Mouse (Mus musculus) stomach, postnatal 0 days (tissue): Measurements from ENCODE around the gene Phgr1.

Source experiments
- CTCF ChIP-seq: IDR thresholded peaks from 2 replicates; pipeline ENCODE4 v1.5.1; 2016; ENCODE audit warnings: antibody characterized with exemption, low read depth, mild to moderate bottlenecking, moderate library complexity
- EP300 ChIP-seq: optimal IDR thresholded peaks from 2 replicates; pipeline ENCODE3; 2016; ENCODE audit warnings: antibody characterized with exemption

GRCm38 (mm10) chr2:118759828-118760227, 12.7 kb upstream of the Phgr1 start:
- peak; percentile 81 for TF ChIP-seq CTCF
- TF ChIP-seq EP300, result no peak
